Mouse (Mus musculus): Measurements from ENCODE around the gene Lmo4. TPM values are rescaled to one million over a fixed set of nuclear protein-coding genes. Genes with fewer than 3 reads are reported as not detected.

The Lmo4 gene
- 82.3 and 96.5 TPM in 2 replicates for polyA plus RNA-seq (2015; fragmentation: Nextera tagmentation; extraction: Ambion mirVana)

- H3K4me3 ChIP-seq (replicated peaks): peak within 1 kb of the TSS; percentile 81
- peaks cover 4% of the 10 kb centered on the region; the same call in 1 of the 2 replicates for H3K27me3 ChIP-seq (replicated peaks)
- H3K9ac ChIP-seq (replicated peaks): peak within 1 kb of the TSS; percentile 94
- no peaks in the 10 kb centered on the region for H3K9me3 ChIP-seq (replicated peaks)
- H3K4me2 ChIP-seq: peak within 1 kb of the TSS; percentile 70
- peaks cover 32% of the 10 kb centered on the region for H3K4me1 ChIP-seq
- WGBS: under 1% methylated on average over 55 of the region's 76 CpGs
- peak; percentile 83 for ATAC-seq (ENCODE audit: low FRiP score)
- H3K36me3 ChIP-seq: no peaks in the 10 kb centered on the region
- H3K27ac ChIP-seq (replicated peaks): peak within 1 kb of the TSS; percentile 97
Observed at GRCm38 (mm10) chr3:144204413-144205311, at the start of gene Lmo4. Gene Lmo4 (minus strand): TSS chr3:144205220.

GRCm38 (mm10) chr3:144254281-144254680 is 49.3 kb upstream of the Lmo4 start:
- H3K9ac ChIP-seq (replicated peaks): no peak overlapping the region
- no peak overlapping the region for H3K4me3 ChIP-seq (replicated peaks)
- no peaks in the 10 kb centered on the region for H3K36me3 ChIP-seq
- H3K27ac ChIP-seq (replicated peaks): no peak overlapping the region
- WGBS: 86% methylated on average over 5 of the region's 5 CpGs
- no peak overlapping the region for H3K4me2 ChIP-seq
- H3K27me3 ChIP-seq (replicated peaks): no peaks in the 10 kb centered on the region
- no peaks in the 10 kb centered on the region for H3K9me3 ChIP-seq (replicated peaks)
- ATAC-seq (ENCODE audit: low FRiP score): no peak
- 0 out of 2 replicates have a peak, but pooled peaks cover 6% of the 10 kb centered on the region for H3K4me1 ChIP-seq

- no peak overlapping the region for H3K4me2 ChIP-seq
- 83% methylated on average over 6 of the region's 6 CpGs for WGBS
- ATAC-seq (ENCODE audit: low FRiP score): no peak
- H3K4me1 ChIP-seq: 0 out of 2 replicates have a peak, but pooled peaks cover 3% of the 10 kb centered on the region
- H3K27ac ChIP-seq (replicated peaks): no peak overlapping the region
- no peak overlapping the region for H3K9ac ChIP-seq (replicated peaks)
- H3K27me3 ChIP-seq (replicated peaks): no peaks in the 10 kb centered on the region
- no peaks in the 10 kb centered on the region for H3K9me3 ChIP-seq (replicated peaks)
- no peak overlapping the region for H3K4me3 ChIP-seq (replicated peaks)
- H3K36me3 ChIP-seq: no peaks in the 10 kb centered on the region
Observed at GRCm38 (mm10) chr3:144253018-144253417, 48.0 kb upstream of the Lmo4 start.

GRCm38 (mm10) chr3:144252109-144252508 is 47.1 kb upstream of the Lmo4 start:
- H3K27ac ChIP-seq (replicated peaks): no peak overlapping the region
- H3K4me2 ChIP-seq: no peak overlapping the region
- H3K4me1 ChIP-seq: 0 out of 2 replicates have a peak, but pooled peaks cover 3% of the 10 kb centered on the region
- no peaks in the 10 kb centered on the region for H3K27me3 ChIP-seq (replicated peaks)
- ATAC-seq (ENCODE audit: low FRiP score): no peak
- WGBS: 89% methylated on average over 4 of the region's 4 CpGs
- H3K9me3 ChIP-seq (replicated peaks): no peaks in the 10 kb centered on the region
- no peak overlapping the region for H3K9ac ChIP-seq (replicated peaks)
- H3K36me3 ChIP-seq: no peaks in the 10 kb centered on the region
- no peak overlapping the region for H3K4me3 ChIP-seq (replicated peaks)

- H3K27me3 ChIP-seq (replicated peaks): no peaks in the 10 kb centered on the region
- no peak; the same call in 1 of the 2 replicates for ATAC-seq (ENCODE audit: low FRiP score)
- H3K9me3 ChIP-seq (replicated peaks): no peaks in the 10 kb centered on the region
- no peak overlapping the region for H3K9ac ChIP-seq (replicated peaks)
- no peak overlapping the region for H3K4me2 ChIP-seq
- WGBS: 31% methylated on average over 15 of the region's 15 CpGs
- H3K4me3 ChIP-seq (replicated peaks): no peak overlapping the region
- H3K36me3 ChIP-seq: no peaks in the 10 kb centered on the region
- H3K4me1 ChIP-seq: no peaks in the 10 kb centered on the region
- no peak overlapping the region for H3K27ac ChIP-seq (replicated peaks)
Observed at GRCm38 (mm10) chr3:144242025-144242673, 37.1 kb upstream of the Lmo4 start.

DNA sequence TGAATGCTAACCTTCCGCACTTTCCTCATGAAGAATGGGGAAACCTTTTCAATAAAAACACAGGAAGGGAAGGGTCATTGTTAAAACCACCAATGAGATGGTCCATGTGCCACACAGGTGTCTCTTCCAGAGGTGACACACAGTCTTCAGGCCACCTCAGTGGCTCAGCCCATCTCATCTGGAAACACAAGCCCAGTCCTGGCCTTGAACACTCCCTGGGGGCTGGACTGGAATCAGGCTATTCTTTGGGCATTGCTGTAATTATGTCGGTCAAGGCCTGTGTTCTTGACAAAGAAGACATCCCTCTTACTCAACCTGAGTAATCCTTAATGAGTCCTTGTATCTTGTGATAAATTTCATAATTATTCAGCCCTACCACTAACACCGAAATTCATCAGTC is 36.1 kb upstream of the Lmo4 start:
- no peak overlapping the region for H3K27ac ChIP-seq (replicated peaks)
- H3K4me2 ChIP-seq: no peak overlapping the region
- H3K36me3 ChIP-seq: no peaks in the 10 kb centered on the region
- 68% methylated on average over 3 of the region's 3 CpGs for WGBS
- no peaks in the 10 kb centered on the region for H3K4me1 ChIP-seq
- no peak for ATAC-seq (ENCODE audit: low FRiP score)
- no peaks in the 10 kb centered on the region for H3K9me3 ChIP-seq (replicated peaks)
- no peak overlapping the region for H3K4me3 ChIP-seq (replicated peaks)
- H3K27me3 ChIP-seq (replicated peaks): no peaks in the 10 kb centered on the region
- no peak overlapping the region for H3K9ac ChIP-seq (replicated peaks)

DNA sequence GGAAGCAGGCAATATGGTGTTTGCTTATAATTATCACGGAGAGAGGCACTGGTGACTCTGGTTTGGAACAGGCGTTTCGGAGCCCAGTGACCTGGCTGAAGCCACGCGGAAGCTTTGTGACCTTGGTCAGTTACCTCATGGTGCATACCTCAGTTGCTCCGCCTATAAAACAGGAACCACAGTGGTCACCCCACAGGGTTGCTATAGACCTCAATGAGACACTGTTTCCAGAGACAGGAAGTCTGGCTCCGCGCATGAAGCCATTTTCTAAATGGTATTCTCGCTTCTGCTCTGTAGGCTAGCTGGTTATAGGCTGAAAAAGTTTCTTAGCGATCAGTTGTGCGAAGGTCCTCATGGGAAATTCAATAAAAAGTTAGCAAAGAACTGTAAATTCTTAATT is 33.5 kb upstream of the Lmo4 start:
- H3K4me3 ChIP-seq (replicated peaks): no peak overlapping the region
- H3K27ac ChIP-seq (replicated peaks): no peak overlapping the region
- 98% methylated on average over 11 of the region's 11 CpGs for WGBS
- H3K4me1 ChIP-seq: no peaks in the 10 kb centered on the region
- no peaks in the 10 kb centered on the region for H3K36me3 ChIP-seq
- H3K4me2 ChIP-seq: no peak overlapping the region
- H3K9me3 ChIP-seq (replicated peaks): no peaks in the 10 kb centered on the region
- no peak overlapping the region for H3K9ac ChIP-seq (replicated peaks)
- no peaks in the 10 kb centered on the region for H3K27me3 ChIP-seq (replicated peaks)
- no peak for ATAC-seq (ENCODE audit: low FRiP score)

DNA sequence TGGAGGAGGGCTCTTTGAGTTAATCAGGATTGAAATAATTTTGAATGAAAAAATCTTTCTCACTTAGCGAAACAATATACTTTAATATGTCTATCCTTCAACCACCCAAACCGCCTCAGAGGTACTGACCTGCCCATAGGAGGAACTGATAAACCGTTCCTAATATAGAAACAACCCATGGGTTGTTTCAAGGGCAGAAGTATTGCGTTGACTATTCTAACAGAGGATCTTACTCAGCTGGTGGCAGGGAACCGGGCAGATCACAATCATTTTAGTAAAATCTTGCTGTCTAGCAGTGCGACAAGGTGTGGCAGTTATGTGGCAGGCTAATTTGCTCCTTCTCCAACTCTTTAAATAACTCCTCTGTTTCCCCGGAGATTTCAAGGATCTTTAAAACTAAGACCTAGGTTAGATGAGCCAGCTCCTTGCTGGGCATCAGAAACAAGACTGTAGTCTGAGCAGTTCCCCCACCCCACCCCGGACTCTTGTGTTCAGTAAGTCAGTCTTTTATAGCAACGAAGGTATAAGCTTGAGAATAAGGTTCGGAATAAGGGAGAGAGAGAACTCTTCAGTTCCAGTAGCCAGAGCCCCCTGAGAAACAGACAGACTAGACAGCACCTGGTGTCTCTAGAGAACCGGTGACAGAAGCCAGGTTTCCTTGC is 27.5 kb upstream of the Lmo4 start:
- H3K9me3 ChIP-seq (replicated peaks): no peaks in the 10 kb centered on the region
- H3K4me2 ChIP-seq: no peak overlapping the region
- no peak overlapping the region for H3K27ac ChIP-seq (replicated peaks)
- H3K27me3 ChIP-seq (replicated peaks): no peaks in the 10 kb centered on the region
- no peak for ATAC-seq (ENCODE audit: low FRiP score)
- H3K9ac ChIP-seq (replicated peaks): no peak overlapping the region
- no peak overlapping the region for H3K4me3 ChIP-seq (replicated peaks)
- H3K36me3 ChIP-seq: no peaks in the 10 kb centered on the region
- no peaks in the 10 kb centered on the region for H3K4me1 ChIP-seq
- 88% methylated on average over 11 of the region's 11 CpGs for WGBS

GRCm38 (mm10) chr3:144231931-144232330 is 26.9 kb upstream of the Lmo4 start:
- no peak overlapping the region for H3K27ac ChIP-seq (replicated peaks)
- H3K36me3 ChIP-seq: no peaks in the 10 kb centered on the region
- ATAC-seq (ENCODE audit: low FRiP score): no peak
- H3K4me1 ChIP-seq: no peaks in the 10 kb centered on the region
- 87% methylated on average over 6 of the region's 6 CpGs for WGBS
- no peak overlapping the region for H3K4me2 ChIP-seq
- H3K4me3 ChIP-seq (replicated peaks): no peak overlapping the region
- H3K9ac ChIP-seq (replicated peaks): no peak overlapping the region
- H3K9me3 ChIP-seq (replicated peaks): no peaks in the 10 kb centered on the region
- H3K27me3 ChIP-seq (replicated peaks): no peaks in the 10 kb centered on the region

DNA sequence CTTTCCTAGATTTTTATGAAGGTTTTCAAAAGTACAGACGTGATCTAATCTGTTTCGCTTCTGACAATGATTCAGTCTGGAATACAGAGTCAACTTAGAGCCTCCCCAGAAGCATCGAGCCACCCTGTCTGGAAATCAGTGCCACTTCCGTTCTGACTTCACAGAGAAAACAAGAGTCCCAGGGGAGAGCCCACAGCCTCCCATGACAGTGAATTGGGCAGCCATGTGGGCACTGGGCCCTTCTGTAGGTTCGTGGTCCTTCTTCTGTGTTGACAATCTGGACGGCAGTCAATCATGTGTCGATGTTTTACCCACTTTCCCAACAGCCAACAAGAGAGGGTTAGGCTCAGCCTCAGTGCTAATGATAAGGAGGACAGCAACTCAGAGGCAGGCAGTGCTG is 26.4 kb upstream of the Lmo4 start:
- Histone ChIP-seq H3K27ac (replicated peaks) (no peak overlapping the region), H3K4me2 (no peak overlapping the region), H3K4me1 (no peaks in the 10 kb centered on the region), H3K9ac (replicated peaks) (no peak overlapping the region), H3K9me3 (replicated peaks) (no peaks in the 10 kb centered on the region), H3K4me3 (replicated peaks) (no peak overlapping the region), H3K36me3 (no peaks in the 10 kb centered on the region), H3K27me3 (replicated peaks) (no peaks in the 10 kb centered on the region)
- no peak for ATAC-seq (ENCODE audit: low FRiP score)
- 85% methylated on average over 7 of the region's 7 CpGs for WGBS

DNA sequence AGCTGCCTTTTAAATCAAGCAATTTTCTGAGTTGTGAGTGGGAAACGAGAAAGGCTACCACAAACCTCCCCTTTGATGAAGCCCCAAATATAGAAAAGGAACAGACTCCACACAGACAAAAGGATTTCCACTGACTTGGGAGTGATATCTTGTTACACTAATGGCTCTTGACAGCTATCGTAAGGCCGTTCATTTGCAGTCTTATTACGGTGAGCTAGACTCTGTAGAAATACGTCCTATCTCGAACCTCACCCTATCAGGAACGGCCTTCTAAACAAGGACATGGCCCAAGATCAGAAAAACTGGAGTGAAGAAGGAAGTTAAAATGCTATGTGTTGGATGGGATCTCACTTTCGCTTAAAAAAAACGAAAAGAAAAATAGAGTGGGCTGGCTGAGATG is 25.0 kb upstream of the Lmo4 start:
- no peaks in the 10 kb centered on the region for H3K4me1 ChIP-seq
- no peaks in the 10 kb centered on the region for H3K27me3 ChIP-seq (replicated peaks)
- 86% methylated on average over 9 of the region's 9 CpGs for WGBS
- ATAC-seq (ENCODE audit: low FRiP score): no peak
- no peaks in the 10 kb centered on the region for H3K36me3 ChIP-seq
- no peak overlapping the region for H3K4me2 ChIP-seq
- H3K9me3 ChIP-seq (replicated peaks): no peaks in the 10 kb centered on the region
- H3K27ac ChIP-seq (replicated peaks): no peak overlapping the region
- H3K4me3 ChIP-seq (replicated peaks): no peak overlapping the region
- no peak overlapping the region for H3K9ac ChIP-seq (replicated peaks)

Data from neural tube, embryonic 15.5 days (tissue).